Mouse (Mus musculus) bone marrow, adult 2 months (tissue): Measurements from ENCODE around the gene Cmklr1.

ENCODE experiments used
- CTCF ChIP-seq: fragments of 200-500 bp; IDR thresholded peaks from 2 replicates; pipeline ENCODE4 v1.5.1; 2011; ENCODE audit warnings: low read length, control low read depth; ENCODE audit not compliant: control insufficient read depth, insufficient read depth
- POLR2A ChIP-seq: fragments of 200-500 bp; IDR thresholded peaks from 2 replicates; pipeline ENCODE4 v1.6.1; 2011; ENCODE audit warnings: low read depth, mild to moderate bottlenecking, control low read depth, low read length, borderline replicate concordance; ENCODE audit not compliant: control insufficient read depth

- TF ChIP-seq CTCF: no peak
- no peak for TF ChIP-seq POLR2A
Measured at GRCm38 (mm10) chr5:113606121-113606520, 44.1 kb downstream of the Cmklr1 start.
